8 mouse cellular contexts compared by ENCODE assay signal in genomic region chr13:95524424-95524673, GRCm38 (mm10). TPM values are rescaled to one million over a fixed set of nuclear protein-coding genes. Genes with fewer than 3 reads are reported as not detected.
A peak's percentile ranks its signal among the peaks of the same experiment; 100 is the strongest.
DNase-seq lines count a peak whose midpoint lies in the region; ATAC-seq and TF ChIP-seq lines count a peak whose summit lies in the region.

No protein-coding gene starts in this region.

- peak overlapping the region; percentile 50 for H3K9ac ChIP-seq in kidney, embryonic 14.5 days (ENCODE audit: low read depth, low read length)
- H3K9ac ChIP-seq in hindbrain, postnatal 0 days (replicated peaks; ENCODE audit: low read length) = no peak overlapping the region; the same call in 1 of the 2 replicates
- no peak overlapping the region for H3K9ac ChIP-seq in midbrain, embryonic 15.5 days

- no peak for DNase-seq in kidney, adult 11 months
- DNase-seq in hindbrain, postnatal 0 days (ENCODE audit: low spot score) = no peak
- DNase-seq in frontal cortex, postnatal 36 days (ENCODE audit: low spot score in 2 of 2) = no peak
- no peak for DNase-seq in right cerebral cortex, postnatal 36 days (ENCODE audit: low spot score in 2 of 2)
- no peak for DNase-seq in right cerebral cortex, postnatal 14 days

- peaks cover 4% of the 10 kb centered on the region; the same call in 1 of the 2 replicates for H3K4me1 ChIP-seq in kidney, embryonic 14.5 days (ENCODE audit: control insufficient read depth, insufficient read depth, low read length)
- H3K4me1 ChIP-seq in hindbrain, postnatal 0 days (ENCODE audit: insufficient read depth, low read length) = 0 out of 2 replicates have a peak, but pooled peaks cover 4% of the 10 kb centered on the region
- H3K4me1 ChIP-seq in midbrain, embryonic 15.5 days = peaks cover 14% of the 10 kb centered on the region

- peak; percentile 29; the same call in 1 of the 2 replicates for ATAC-seq in kidney, embryonic 14.5 days (ENCODE audit: low FRiP score, low TSS enrichment)
- 0 out of 2 replicates have a peak, but pooled peaks have one; percentile 16 for ATAC-seq in common myeloid progenitor, adult 5-6 weeks (replicated peaks; ENCODE audit: low read depth, poor library complexity, severe bottlenecking)
- ATAC-seq in hindbrain, postnatal 0 days = peak; percentile 58
- ATAC-seq in midbrain, embryonic 15.5 days (replicated peaks) = 0 out of 2 replicates have a peak, but pooled peaks have one; percentile 17

- H3K36me3 ChIP-seq in kidney, embryonic 14.5 days (ENCODE audit: control insufficient read depth, insufficient read depth, low read length) = no peaks in the 10 kb centered on the region
- H3K36me3 ChIP-seq in hindbrain, postnatal 0 days (ENCODE audit: insufficient read depth, low read length) = no peaks in the 10 kb centered on the region
- H3K36me3 ChIP-seq in midbrain, embryonic 15.5 days (replicated peaks) = no peaks in the 10 kb centered on the region

- H3K9me3 ChIP-seq in kidney, embryonic 14.5 days (ENCODE audit: control insufficient read depth, low read length) = no peaks in the 10 kb centered on the region
- H3K9me3 ChIP-seq in hindbrain, postnatal 0 days (ENCODE audit: low read length) = no peaks in the 10 kb centered on the region
- H3K9me3 ChIP-seq in midbrain, embryonic 15.5 days = no peaks in the 10 kb centered on the region

- peak overlapping the region; percentile 55 for H3K4me3 ChIP-seq in kidney, embryonic 14.5 days (ENCODE audit: low read length)
- H3K4me3 ChIP-seq in hindbrain, postnatal 0 days (ENCODE audit: low read length) = peak overlapping the region; percentile 38
- H3K4me3 ChIP-seq in midbrain, embryonic 15.5 days = peak overlapping the region; percentile 32

- H3K27ac ChIP-seq in kidney, embryonic 14.5 days (ENCODE audit: low read depth, low read length) = no peak overlapping the region
- no peak overlapping the region for H3K27ac ChIP-seq in hindbrain, postnatal 0 days
- no peak overlapping the region for H3K27ac ChIP-seq in midbrain, embryonic 15.5 days

- H3K27me3 ChIP-seq in kidney, embryonic 14.5 days (ENCODE audit: control insufficient read depth, insufficient read depth, low read length) = peaks cover 25% of the 10 kb centered on the region
- H3K27me3 ChIP-seq in hindbrain, postnatal 0 days (ENCODE audit: insufficient read depth, low read length) = peaks cover 9% of the 10 kb centered on the region
- peaks cover 43% of the 10 kb centered on the region for H3K27me3 ChIP-seq in midbrain, embryonic 15.5 days (replicated peaks)

- H3K4me2 ChIP-seq in kidney, embryonic 14.5 days (replicated peaks; ENCODE audit: low read depth, low read length) = peak overlapping the region; percentile 52
- H3K4me2 ChIP-seq in hindbrain, postnatal 0 days (ENCODE audit: low read depth, low read length) = peak overlapping the region; percentile 68
- peak overlapping the region; percentile 55 for H3K4me2 ChIP-seq in midbrain, embryonic 15.5 days

- 0% methylated on average over 13 of the region's 13 CpGs for WGBS in kidney, embryonic 14.5 days
- WGBS in hindbrain, postnatal 0 days = under 1% methylated on average over 13 of the region's 13 CpGs
- WGBS in midbrain, embryonic 15.5 days = 1% methylated on average over 13 of the region's 13 CpGs

- TF ChIP-seq CTCF in hindbrain, postnatal 0 days (IDR thresholded peaks at IDR 0.05; ENCODE audit: low read depth) = no peak

RNA-seq across cellular contexts. Expression of gene F2rl1, which starts 0.7 kb away (rescaled TPM):
- 6.2 and 7.8 TPM in 2 replicates for polyA plus RNA-seq in kidney, embryonic 14.5 days (2014; fragmentation: Nextera tagmentation; extraction: Ambion mirVana)
- total RNA-seq in common myeloid progenitor, adult 5-6 weeks (2017) = 0.10 and 0.78 TPM in 2 replicates
- total RNA-seq in hindbrain, postnatal 0 days (2014; rRNA removed) = 0.37 TPM in 1 of 2 replicates, not detected in the other
- 0.10 TPM in 1 of 2 replicates, not detected in the other for polyA plus RNA-seq in hindbrain, postnatal 0 days (2015; fragmentation: Nextera tagmentation; extraction: Ambion mirVana)
- polyA plus RNA-seq in midbrain, embryonic 15.5 days (2015; fragmentation: Nextera tagmentation; extraction: Ambion mirVana) = 0.14 and 0.15 TPM in 2 replicates

RNA-seq across cellular contexts. Expression of gene S100z, which starts 45.8 kb away (rescaled TPM):
- polyA plus RNA-seq in kidney, embryonic 14.5 days (2014; fragmentation: Nextera tagmentation; extraction: Ambion mirVana) = not detected in 2 replicates
- not detected in 2 replicates for total RNA-seq in common myeloid progenitor, adult 5-6 weeks (2017)
- total RNA-seq in hindbrain, postnatal 0 days (2014; rRNA removed) = not detected in 2 replicates
- not detected in 2 replicates for polyA plus RNA-seq in hindbrain, postnatal 0 days (2015; fragmentation: Nextera tagmentation; extraction: Ambion mirVana)
- not detected in 2 replicates for polyA plus RNA-seq in midbrain, embryonic 15.5 days (2015; fragmentation: Nextera tagmentation; extraction: Ambion mirVana)
